Mouse (Mus musculus): ENCODE data around the gene Pdlim3. TPM values are rescaled to one million over a fixed set of nuclear protein-coding genes. Genes with fewer than 3 reads are reported as not detected.

Gene Pdlim3
- total and polyA plus RNA-seq, 3 experiments: not detected

GRCm38 (mm10) chr8:45950622-45951021 lies 65.4 kb downstream of the Pdlim3 start:
- no peak overlapping the region for H3K27ac ChIP-seq (ENCODE audit: control insufficient read depth, low read depth, low read length)
- H3K4me1 ChIP-seq (ENCODE audit: control insufficient read depth in 1 of 2, insufficient read depth in 2 of 2, low read length in 2 of 2): no peaks in the 10 kb centered on the region
- no peak overlapping the region for H3K9ac ChIP-seq (ENCODE audit: control insufficient read depth, low read depth, low read length, poor library complexity, severe bottlenecking)
- no peak overlapping the region for H3K4me3 ChIP-seq (ENCODE audit: control insufficient read depth in 1 of 2, insufficient read depth in 1 of 2, low read depth in 2 of 2, low read length in 2 of 2)
- no peak for DNase-seq (ENCODE audit: low read depth, low spot score)
- H3K9me3 ChIP-seq (replicated peaks; ENCODE audit: insufficient read depth, low read length): no peaks in the 10 kb centered on the region
- no peak for TF ChIP-seq GABPA (IDR thresholded peaks at IDR 0.05; ENCODE audit: low read depth, low read length)
- TF ChIP-seq TCF12 (IDR thresholded peaks at IDR 0.05; ENCODE audit: low read depth, low read length): no peak
- no peak for TF ChIP-seq JUND (IDR thresholded peaks at IDR 0.05; ENCODE audit: low read depth, low read length)
- TF ChIP-seq TAL1 (IDR thresholded peaks at IDR 0.05; ENCODE audit: low read length): no peak
- TF ChIP-seq ZNF384 (IDR thresholded peaks at IDR 0.05; ENCODE audit: low read depth, low read length): no peak
- no peak for TF ChIP-seq POLR2AphosphoS5 (IDR thresholded peaks at IDR 0.05; ENCODE audit: borderline replicate concordance, low read depth, low read length)
- TF ChIP-seq ZMIZ1 (IDR thresholded peaks at IDR 0.05; ENCODE audit: low read depth, low read length): no peak
- TF ChIP-seq CTCF (IDR thresholded peaks at IDR 0.05 in 2 of 3, conservative IDR thresholded peaks at IDR 0.05 in 1 of 3; ENCODE audit: control insufficient read depth in 1 of 3, insufficient read depth in 1 of 3, low read depth in 2 of 3, low read length in 3 of 3, poor library complexity in 1 of 3, severe bottlenecking in 1 of 3): no peak
- no peak for TF ChIP-seq MEF2A (IDR thresholded peaks at IDR 0.05; ENCODE audit: extremely low read depth, insufficient replicate concordance, low read depth, low read length, poor library complexity, severe bottlenecking)
- TF ChIP-seq POLR2A (IDR thresholded peaks at IDR 0.05; ENCODE audit: control insufficient read depth in 1 of 2, insufficient read depth in 1 of 2, low read depth in 1 of 2, low read length in 2 of 2, poor library complexity in 1 of 2): no peak
- no peak for TF ChIP-seq CHD1 (IDR thresholded peaks at IDR 0.05; ENCODE audit: low read depth, low read length)
- TF ChIP-seq MAZ (IDR thresholded peaks at IDR 0.05; ENCODE audit: low read depth, low read length): no peak
- no peak for TF ChIP-seq NELFE (IDR thresholded peaks at IDR 0.05; ENCODE audit: low read depth, low read length)
- no peak for TF ChIP-seq SIN3A (IDR thresholded peaks at IDR 0.05; ENCODE audit: low read length)
- no peak for TF ChIP-seq GATA1 (IDR thresholded peaks at IDR 0.05; ENCODE audit: low read depth, low read length)
- H3K36me3 ChIP-seq (ENCODE audit: control insufficient read depth in 1 of 2, insufficient read depth in 2 of 2, low read length in 2 of 2): no peaks in the 10 kb centered on the region
- no peaks in the 10 kb centered on the region; a peak in 1 of 4 replicates for H3K27me3 ChIP-seq (ENCODE audit: control insufficient read depth in 1 of 2, insufficient read depth in 2 of 2, low read length in 2 of 2)
- no peaks in the 10 kb centered on the region for H3K79me2 ChIP-seq (ENCODE audit: control insufficient read depth, insufficient read depth, low read length, poor library complexity)

Other genes starting within 250 kb of the Pdlim3 start
- gene Ccdc110, start 49.2 kb downstream of the Pdlim3 start, total RNA-seq (2012; rRNA removed): not detected in 2 replicates
- gene Ccdc110, start 49.2 kb downstream of the Pdlim3 start, polyA plus RNA-seq (2012; ENCODE audit: insufficient read depth in 1 of 2, insufficient read length in 2 of 2, low read depth in 1 of 2, low replicate concordance in 2 of 2, missing spikeins in 1 of 2): not detected
- 0.65 and 0.81 TPM in 2 replicates for gene 1700029J07Rik, start 89.8 kb downstream of the Pdlim3 start, total RNA-seq (2012; rRNA removed)
- gene 1700029J07Rik, start 89.8 kb downstream of the Pdlim3 start, polyA plus RNA-seq (2012; ENCODE audit: insufficient read depth in 1 of 2, insufficient read length in 2 of 2, low read depth in 1 of 2, low replicate concordance in 2 of 2, missing spikeins in 1 of 2): 1 to 10 TPM in 1 of 2 experiments, not detected in 1; 1.5 TPM
- gene Ufsp2, start 90.1 kb downstream of the Pdlim3 start, total RNA-seq (2012; rRNA removed): 45.0 and 61.7 TPM in 2 replicates
- 10 to 100 TPM in 1 of 2 experiments, not detected in 1; 58.9 TPM for gene Ufsp2, start 90.1 kb downstream of the Pdlim3 start, polyA plus RNA-seq (2012; ENCODE audit: insufficient read depth in 1 of 2, insufficient read length in 2 of 2, low read depth in 1 of 2, low replicate concordance in 2 of 2, missing spikeins in 1 of 2)
- gene Lrp2bp, start 113.8 kb downstream of the Pdlim3 start, total RNA-seq (2012; rRNA removed): 0.16 TPM in 1 of 2 replicates, not detected in the other
- gene Lrp2bp, start 113.8 kb downstream of the Pdlim3 start, polyA plus RNA-seq (2012; ENCODE audit: insufficient read depth in 1 of 2, insufficient read length in 2 of 2, low read depth in 1 of 2, low replicate concordance in 2 of 2, missing spikeins in 1 of 2): under 1 TPM in 1 of 2 experiments, not detected in 1; 0.40 TPM
- 15.5 and 139 TPM in 2 replicates for gene Ankrd37, start 120.2 kb downstream of the Pdlim3 start, total RNA-seq (2012; rRNA removed)
- gene Ankrd37, start 120.2 kb downstream of the Pdlim3 start, polyA plus RNA-seq (2012; ENCODE audit: insufficient read depth in 1 of 2, insufficient read length in 2 of 2, low read depth in 1 of 2, low replicate concordance in 2 of 2, missing spikeins in 1 of 2): 10 to 100 TPM in 1 of 2 experiments, not detected in 1; 30.8 TPM

Measured in MEL (cell line).